Mouse (Mus musculus): ENCODE data around the gene Gm6169. TPM values are rescaled to one million over a fixed set of nuclear protein-coding genes. Genes with fewer than 3 reads are reported as not detected.

Gm6169 gene
- polyA plus RNA-seq, 1 experiment from 2014 or later = 0.94 TPM

Other genes with a start within 250 kb of the Gm6169 start
- 0.03 and 0.06 TPM in 2 replicates for gene Gcnt4, start 174.5 kb downstream of the Gm6169 start, polyA plus RNA-seq (2015; fragmentation: Nextera tagmentation; extraction: Ambion mirVana)
- not detected in 2 replicates for gene 1700029F12Rik, start 64.9 kb downstream of the Gm6169 start, polyA plus RNA-seq (2015; fragmentation: Nextera tagmentation; extraction: Ambion mirVana)
- 9.5 and 10.8 TPM in 2 replicates for gene Fam169a, start 32.0 kb downstream of the Gm6169 start, polyA plus RNA-seq (2015; fragmentation: Nextera tagmentation; extraction: Ambion mirVana)
- gene Gfm2, start 38.7 kb upstream of the Gm6169 start, polyA plus RNA-seq (2015; fragmentation: Nextera tagmentation; extraction: Ambion mirVana) = 33.4 and 36.7 TPM in 2 replicates
- 46.2 and 53.2 TPM in 2 replicates for gene Nsa2, start 38.7 kb upstream of the Gm6169 start, polyA plus RNA-seq (2015; fragmentation: Nextera tagmentation; extraction: Ambion mirVana)
- 21.4 and 21.6 TPM in 2 replicates for gene Hexb, start 99.1 kb upstream of the Gm6169 start, polyA plus RNA-seq (2015; fragmentation: Nextera tagmentation; extraction: Ambion mirVana)
- 44.4 and 45.2 TPM in 2 replicates for gene Enc1, start 141.9 kb upstream of the Gm6169 start, polyA plus RNA-seq (2015; fragmentation: Nextera tagmentation; extraction: Ambion mirVana)